Mouse (Mus musculus) cerebellum, adult 2 months (tissue): ENCODE measurements around the gene Tlr13.

Source experiments
- CTCF ChIP-seq: fragments of 200-500 bp; IDR thresholded peaks from 2 replicates; pipeline ENCODE4 v1.5.1; 2011; ENCODE audit warnings: low read depth, mild to moderate bottlenecking, control low read depth, low read length, moderate library complexity, borderline replicate concordance; ENCODE audit not compliant: insufficient read depth
- POLR2A ChIP-seq: fragments of 200-500 bp; IDR thresholded peaks from 2 replicates; pipeline ENCODE4 v1.6.1; 2011; ENCODE audit warnings: low read length, control low read depth, borderline replicate concordance; ENCODE audit not compliant: insufficient read depth

- peak; percentile 47; the same call in 1 of the 2 replicates for TF ChIP-seq CTCF
- TF ChIP-seq POLR2A: no peak
These were observed 37.5 kb upstream of the Tlr13 start for GRCm38 (mm10) chrX:106105464-106105863.
